Mouse (Mus musculus): ENCODE data around the gene Adcy6. TPM values are rescaled to one million over a fixed set of nuclear protein-coding genes. Genes with fewer than 3 reads are reported as not detected.

Adcy6 gene
- polyA plus RNA-seq, 2 experiments = 14.3 to 74.0 TPM

- Histone ChIP-seq H3K9me3 (ENCODE audit: control insufficient read depth, low read length) (no peaks in the 10 kb centered on the region), H3K27me3 (ENCODE audit: control insufficient read depth, insufficient read depth, low read length) (no peaks in the 10 kb centered on the region), H3K4me1 (ENCODE audit: control insufficient read depth, insufficient read depth, low read length) (no peaks in the 10 kb centered on the region), H3K36me3 (ENCODE audit: control insufficient read depth, insufficient read depth, low read length) (peaks cover 91% of the 10 kb centered on the region), H3K4me2 (replicated peaks; ENCODE audit: low read depth, low read length, severe bottlenecking) (no peak overlapping the region), H3K9ac (ENCODE audit: low read depth, low read length, severe bottlenecking) (no peak overlapping the region), H3K27ac (replicated peaks; ENCODE audit: low read depth, low read length) (no peak overlapping the region), H3K4me3 (replicated peaks; ENCODE audit: low read length) (no peak overlapping the region)
- WGBS = 84% methylated on average over 5 of the region's 5 CpGs
- DNase-seq (ENCODE audit: low spot score) = no peak
- no peak for TF ChIP-seq POLR2A (IDR thresholded peaks at IDR 0.05; ENCODE audit: borderline replicate concordance, extremely low read depth, insufficient read depth, insufficient read length)
- ATAC-seq (ENCODE audit: low FRiP score, low read depth) = no peak
Observed at GRCm38 (mm10) chr15:98546843-98547242, 63.0 kb downstream of the Adcy6 start.

GRCm38 (mm10) chr15:98545151-98545550 lies 64.7 kb downstream of the Adcy6 start:
- 90% methylated on average over 3 of the region's 3 CpGs for WGBS
- Histone ChIP-seq H3K4me3 (replicated peaks; ENCODE audit: low read length) (no peak overlapping the region), H3K4me2 (replicated peaks; ENCODE audit: low read depth, low read length, severe bottlenecking) (no peak overlapping the region), H3K9ac (ENCODE audit: low read depth, low read length, severe bottlenecking) (no peak overlapping the region), H3K27me3 (ENCODE audit: control insufficient read depth, insufficient read depth, low read length) (no peaks in the 10 kb centered on the region), H3K36me3 (ENCODE audit: control insufficient read depth, insufficient read depth, low read length) (peaks cover 90% of the 10 kb centered on the region), H3K4me1 (ENCODE audit: control insufficient read depth, insufficient read depth, low read length) (no peaks in the 10 kb centered on the region), H3K27ac (replicated peaks; ENCODE audit: low read depth, low read length) (no peak overlapping the region), H3K9me3 (ENCODE audit: control insufficient read depth, low read length) (no peaks in the 10 kb centered on the region)
- ATAC-seq (ENCODE audit: low FRiP score, low read depth) = no peak
- DNase-seq (ENCODE audit: low spot score) = no peak
- no peak for TF ChIP-seq POLR2A (IDR thresholded peaks at IDR 0.05; ENCODE audit: borderline replicate concordance, extremely low read depth, insufficient read depth, insufficient read length)

GRCm38 (mm10) chr15:98543341-98543740 lies 66.5 kb downstream of the Adcy6 start:
- Histone ChIP-seq H3K9me3 (ENCODE audit: control insufficient read depth, low read length) (no peaks in the 10 kb centered on the region), H3K36me3 (ENCODE audit: control insufficient read depth, insufficient read depth, low read length) (peaks cover 87% of the 10 kb centered on the region), H3K4me3 (replicated peaks; ENCODE audit: low read length) (no peak overlapping the region), H3K4me2 (replicated peaks; ENCODE audit: low read depth, low read length, severe bottlenecking) (no peak overlapping the region), H3K9ac (ENCODE audit: low read depth, low read length, severe bottlenecking) (no peak overlapping the region), H3K27me3 (ENCODE audit: control insufficient read depth, insufficient read depth, low read length) (no peaks in the 10 kb centered on the region), H3K27ac (replicated peaks; ENCODE audit: low read depth, low read length) (no peak overlapping the region), H3K4me1 (ENCODE audit: control insufficient read depth, insufficient read depth, low read length) (no peaks in the 10 kb centered on the region)
- no peak for TF ChIP-seq POLR2A (IDR thresholded peaks at IDR 0.05; ENCODE audit: borderline replicate concordance, extremely low read depth, insufficient read depth, insufficient read length)
- ATAC-seq (ENCODE audit: low FRiP score, low read depth) (no peak), DNase-seq (ENCODE audit: low spot score) (no peak)
- WGBS = 74% methylated on average over 4 of the region's 4 CpGs

GRCm38 (mm10) chr15:98541064-98541463 lies 68.8 kb downstream of the Adcy6 start:
- H3K27ac ChIP-seq (replicated peaks; ENCODE audit: low read depth, low read length) = no peak overlapping the region
- H3K4me1 ChIP-seq (ENCODE audit: control insufficient read depth, insufficient read depth, low read length) = no peaks in the 10 kb centered on the region
- ATAC-seq (ENCODE audit: low FRiP score, low read depth) (no peak), DNase-seq (ENCODE audit: low spot score) (no peak)
- H3K4me3 ChIP-seq (replicated peaks; ENCODE audit: low read length) = no peak overlapping the region
- H3K9ac ChIP-seq (ENCODE audit: low read depth, low read length, severe bottlenecking) = no peak overlapping the region
- peaks cover 74% of the 10 kb centered on the region for H3K36me3 ChIP-seq (ENCODE audit: control insufficient read depth, insufficient read depth, low read length)
- no peaks in the 10 kb centered on the region for H3K27me3 ChIP-seq (ENCODE audit: control insufficient read depth, insufficient read depth, low read length)
- TF ChIP-seq POLR2A (IDR thresholded peaks at IDR 0.05; ENCODE audit: borderline replicate concordance, extremely low read depth, insufficient read depth, insufficient read length) = no peak
- no peaks in the 10 kb centered on the region for H3K9me3 ChIP-seq (ENCODE audit: control insufficient read depth, low read length)
- no peak overlapping the region for H3K4me2 ChIP-seq (replicated peaks; ENCODE audit: low read depth, low read length, severe bottlenecking)
- 88% methylated on average over 6 of the region's 6 CpGs for WGBS

Other genes with a start within 250 kb of the Adcy6 start
- 0.10 TPM in 1 of 2 replicates, not detected in the other for gene Olfr283, start 229.1 kb downstream of the Adcy6 start, polyA plus RNA-seq (2012; rRNA removed)
- gene Olfr283, start 229.1 kb downstream of the Adcy6 start, polyA plus RNA-seq (2014; fragmentation: Nextera tagmentation; extraction: Ambion mirVana) = not detected in 2 replicates
- gene Olfr282, start 178.9 kb downstream of the Adcy6 start, polyA plus RNA-seq (2012; rRNA removed) = not detected in 2 replicates
- not detected in 2 replicates for gene Olfr282, start 178.9 kb downstream of the Adcy6 start, polyA plus RNA-seq (2014; fragmentation: Nextera tagmentation; extraction: Ambion mirVana)
- gene Olfr281, start 157.5 kb downstream of the Adcy6 start, polyA plus RNA-seq (2012; rRNA removed) = not detected in 2 replicates
- gene Olfr281, start 157.5 kb downstream of the Adcy6 start, polyA plus RNA-seq (2014; fragmentation: Nextera tagmentation; extraction: Ambion mirVana) = not detected in 2 replicates
- not detected in 2 replicates for gene OR5BS1P, start 140.2 kb downstream of the Adcy6 start, polyA plus RNA-seq (2012; rRNA removed)
- gene OR5BS1P, start 140.2 kb downstream of the Adcy6 start, polyA plus RNA-seq (2014; fragmentation: Nextera tagmentation; extraction: Ambion mirVana) = not detected in 2 replicates
- 0.14 and 0.32 TPM in 2 replicates for gene Lalba, start 127.4 kb downstream of the Adcy6 start, polyA plus RNA-seq (2012; rRNA removed)
- not detected in 2 replicates for gene Lalba, start 127.4 kb downstream of the Adcy6 start, polyA plus RNA-seq (2014; fragmentation: Nextera tagmentation; extraction: Ambion mirVana)
- gene Olfr279, start 117.7 kb downstream of the Adcy6 start, polyA plus RNA-seq (2012; rRNA removed) = not detected in 2 replicates
- not detected in 2 replicates for gene Olfr279, start 117.7 kb downstream of the Adcy6 start, polyA plus RNA-seq (2014; fragmentation: Nextera tagmentation; extraction: Ambion mirVana)
- 99.8 and 105 TPM in 2 replicates for gene Kansl2, start 75.8 kb downstream of the Adcy6 start, polyA plus RNA-seq (2012; rRNA removed)
- 104 and 108 TPM in 2 replicates for gene Kansl2, start 75.8 kb downstream of the Adcy6 start, polyA plus RNA-seq (2014; fragmentation: Nextera tagmentation; extraction: Ambion mirVana)
- 19.4 and 21.6 TPM in 2 replicates for gene Ccnt1, start 39.2 kb downstream of the Adcy6 start, polyA plus RNA-seq (2012; rRNA removed)
- 45.3 and 53.4 TPM in 2 replicates for gene Ccnt1, start 39.2 kb downstream of the Adcy6 start, polyA plus RNA-seq (2014; fragmentation: Nextera tagmentation; extraction: Ambion mirVana)
- gene 4930415O20Rik, start 39.1 kb downstream of the Adcy6 start, polyA plus RNA-seq (2012; rRNA removed) = not detected in 2 replicates
- 0.37 TPM in 1 of 2 replicates, not detected in the other for gene 4930415O20Rik, start 39.1 kb downstream of the Adcy6 start, polyA plus RNA-seq (2014; fragmentation: Nextera tagmentation; extraction: Ambion mirVana)
- 75.2 and 105 TPM in 2 replicates for gene Cacnb3, start 20.8 kb upstream of the Adcy6 start, polyA plus RNA-seq (2012; rRNA removed)
- 33.9 and 40.8 TPM in 2 replicates for gene Cacnb3, start 20.8 kb upstream of the Adcy6 start, polyA plus RNA-seq (2014; fragmentation: Nextera tagmentation; extraction: Ambion mirVana)
- gene Ddx23, start 52.8 kb upstream of the Adcy6 start, polyA plus RNA-seq (2012; rRNA removed) = 47.0 and 54.0 TPM in 2 replicates
- gene Ddx23, start 52.8 kb upstream of the Adcy6 start, polyA plus RNA-seq (2014; fragmentation: Nextera tagmentation; extraction: Ambion mirVana) = 22.6 and 26.5 TPM in 2 replicates
- gene Rnd1, start 67.4 kb upstream of the Adcy6 start, polyA plus RNA-seq (2012; rRNA removed) = 1.1 and 1.5 TPM in 2 replicates
- 0.35 and 0.45 TPM in 2 replicates for gene Rnd1, start 67.4 kb upstream of the Adcy6 start, polyA plus RNA-seq (2014; fragmentation: Nextera tagmentation; extraction: Ambion mirVana)
- 0.48 and 0.55 TPM in 2 replicates for gene Ccdc65, start 98.1 kb upstream of the Adcy6 start, polyA plus RNA-seq (2012; rRNA removed)
- gene Ccdc65, start 98.1 kb upstream of the Adcy6 start, polyA plus RNA-seq (2014; fragmentation: Nextera tagmentation; extraction: Ambion mirVana) = 0.40 and 0.87 TPM in 2 replicates
- gene Fkbp11, start 118.1 kb upstream of the Adcy6 start, polyA plus RNA-seq (2012; rRNA removed) = 58.9 and 90.9 TPM in 2 replicates
- gene Fkbp11, start 118.1 kb upstream of the Adcy6 start, polyA plus RNA-seq (2014; fragmentation: Nextera tagmentation; extraction: Ambion mirVana) = 74.4 and 82.7 TPM in 2 replicates
- 75.0 and 96.4 TPM in 2 replicates for gene Arf3, start 153.1 kb upstream of the Adcy6 start, polyA plus RNA-seq (2012; rRNA removed)
- gene Arf3, start 153.1 kb upstream of the Adcy6 start, polyA plus RNA-seq (2014; fragmentation: Nextera tagmentation; extraction: Ambion mirVana) = 37.4 and 39.6 TPM in 2 replicates
- 13.7 and 14.9 TPM in 2 replicates for gene Wnt10b, start 168.1 kb upstream of the Adcy6 start, polyA plus RNA-seq (2012; rRNA removed)
- 6.3 and 7.4 TPM in 2 replicates for gene Wnt10b, start 168.1 kb upstream of the Adcy6 start, polyA plus RNA-seq (2014; fragmentation: Nextera tagmentation; extraction: Ambion mirVana)
- not detected in 2 replicates for gene Wnt1, start 179.8 kb upstream of the Adcy6 start, polyA plus RNA-seq (2012; rRNA removed)
- gene Wnt1, start 179.8 kb upstream of the Adcy6 start, polyA plus RNA-seq (2014; fragmentation: Nextera tagmentation; extraction: Ambion mirVana) = 0.08 TPM in 1 of 2 replicates, not detected in the other
- gene Ddn, start 199.4 kb upstream of the Adcy6 start, polyA plus RNA-seq (2012; rRNA removed) = 0.44 and 0.59 TPM in 2 replicates
- 0.14 TPM in 1 of 2 replicates, not detected in the other for gene Ddn, start 199.4 kb upstream of the Adcy6 start, polyA plus RNA-seq (2014; fragmentation: Nextera tagmentation; extraction: Ambion mirVana)
- gene Prkag1, start 221.4 kb upstream of the Adcy6 start, polyA plus RNA-seq (2012; rRNA removed) = 93.1 and 93.7 TPM in 2 replicates
- gene Prkag1, start 221.4 kb upstream of the Adcy6 start, polyA plus RNA-seq (2014; fragmentation: Nextera tagmentation; extraction: Ambion mirVana) = 81.3 and 82.3 TPM in 2 replicates